Mouse (Mus musculus) hematopoietic stem cell, adult 5-6 weeks (primary cell): ENCODE results near the gene Scgb1b11. TPM values are rescaled to one million over a fixed set of nuclear protein-coding genes. Genes with fewer than 3 reads are reported as not detected.
"Not testable (repeated sequence)": the region's sequence is repeated elsewhere in the genome, so short reads cannot be mapped to it uniquely, and the experiment has no call there.

ENCODE experiments used
- ATAC-seq, 2 experiments: fragments of 125-278 bp in 1 of 2; replicated peaks in 1 of 2; 2 replicates each; pipeline ENCODE4 v1.8.0; 2016 to 2017; ENCODE audit warnings: inconsistent platforms in 2 of 2, mild to moderate bottlenecking in 2 of 2, moderate number of reproducible peaks in 2 of 2, low read depth in 1 of 2, moderate TSS enrichment in 1 of 2; ENCODE audit not compliant: low FRiP score in 2 of 2, poor library complexity in 2 of 2, severe bottlenecking in 2 of 2, insufficient read depth in 1 of 2, low TSS enrichment in 1 of 2
- total RNA-seq: library from RNA; stranded (forward); fragments of 172-1452, 232-1000 nt; gene quantifications from 2 replicates; pipeline ENCODE4 v1.2.3, GENCODE M21; 2017

The Scgb1b11 gene
- not detected in 2 replicates for total RNA-seq

- not testable (repeated sequence) for ATAC-seq
These were observed at the start of gene Scgb1b11 for GRCm38 (mm10) chr7:32222540-32222939. Gene Scgb1b11 (plus strand): TSS chr7:32222840.

GRCm38 (mm10) chr7:32211045-32211444, 11.6 kb upstream of the Scgb1b11 start, which contains the start of gene Scgb2b11:
Gene Scgb2b11 (minus strand): TSS chr7:32211145.
- ATAC-seq: not testable (repeated sequence)

Other genes with a start within 250 kb of the Scgb1b11 start
- gene Scgb1b10, start 122.0 kb upstream of the Scgb1b11 start, total RNA-seq: not detected in 2 replicates
- gene Scgb2b11, start 11.7 kb upstream of the Scgb1b11 start, total RNA-seq: not detected in 2 replicates
- gene Scgb2b12, start 104.4 kb downstream of the Scgb1b11 start, total RNA-seq: not detected in 2 replicates
- not detected in 2 replicates for gene Scgb1b12, start 111.3 kb downstream of the Scgb1b11 start, total RNA-seq
- gene Scgb1b29, start 218.7 kb downstream of the Scgb1b11 start, total RNA-seq: not detected in 2 replicates